Mouse (Mus musculus): Measurements from ENCODE around the gene Timm13. TPM values are rescaled to one million over a fixed set of nuclear protein-coding genes. Genes with fewer than 3 reads are reported as not detected.
A peak's percentile ranks its signal among the peaks of the same experiment; 100 is the strongest.

Timm13 gene
- polyA plus RNA-seq (2014; fragmentation: Nextera tagmentation; extraction: Ambion mirVana), result 392 and 393 TPM in 2 replicates

GRCm38 (mm10) chr10:80900318-80901247 is at the start of gene Timm13:
Timm13 (minus strand) TSS chr10:80900969.
- H3K4me1 ChIP-seq (replicated peaks; ENCODE audit: control insufficient read depth, insufficient read depth, low read length), result peaks cover 12% of the 10 kb centered on the region
- H3K27ac ChIP-seq (ENCODE audit: low read depth), result 0 out of 2 replicates have a peak within 1 kb of the TSS, but pooled peaks have one; percentile 27
- peak within 1 kb of the TSS; percentile 72 for H3K9ac ChIP-seq (ENCODE audit: low read length)
- no peaks in the 10 kb centered on the region for H3K27me3 ChIP-seq (replicated peaks; ENCODE audit: control insufficient read depth, insufficient read depth, low read length)
- peaks cover 50% of the 10 kb centered on the region for H3K36me3 ChIP-seq (ENCODE audit: control insufficient read depth, insufficient read depth, low read length)
- peak within 1 kb of the TSS; percentile 86 for H3K4me3 ChIP-seq (ENCODE audit: low read depth, low read length)
- peak; percentile 92 for ATAC-seq (replicated peaks; ENCODE audit: low FRiP score, low TSS enrichment, low read depth)
- peak within 1 kb of the TSS; percentile 94 for H3K4me2 ChIP-seq (ENCODE audit: low read length)
- peak; percentile 98 for DNase-seq (ENCODE audit: low spot score)
- under 1% methylated on average over 72 of the region's 72 CpGs for whole genome bisulfite sequencing
- H3K9me3 ChIP-seq (ENCODE audit: control insufficient read depth, low read length), result no peaks in the 10 kb centered on the region

GRCm38 (mm10) chr10:80950314-80950713 is 49.5 kb upstream of the Timm13 start:
- 34% methylated on average over 5 of the region's 5 CpGs for WGBS
- no peak for ATAC-seq (replicated peaks; ENCODE audit: low FRiP score, low TSS enrichment, low read depth)
- peaks cover 30% of the 10 kb centered on the region for H3K4me1 ChIP-seq (replicated peaks; ENCODE audit: control insufficient read depth, insufficient read depth, low read length)
- H3K9me3 ChIP-seq (ENCODE audit: control insufficient read depth, low read length), result no peaks in the 10 kb centered on the region
- no peaks in the 10 kb centered on the region for H3K27me3 ChIP-seq (replicated peaks; ENCODE audit: control insufficient read depth, insufficient read depth, low read length)
- DNase-seq (ENCODE audit: low spot score), result no peak
- H3K36me3 ChIP-seq (ENCODE audit: control insufficient read depth, insufficient read depth, low read length), result no peaks in the 10 kb centered on the region
- no peak overlapping the region for H3K27ac ChIP-seq (ENCODE audit: low read depth)
- H3K9ac ChIP-seq (ENCODE audit: low read length), result no peak overlapping the region
- no peak overlapping the region for H3K4me3 ChIP-seq (ENCODE audit: low read depth, low read length)
- no peak overlapping the region for H3K4me2 ChIP-seq (ENCODE audit: low read length)

- 79% methylated on average over 3 of the region's 3 CpGs for WGBS
Measured at GRCm38 (mm10) chr10:80949081-80949480, 48.3 kb upstream of the Timm13 start.

DNA sequence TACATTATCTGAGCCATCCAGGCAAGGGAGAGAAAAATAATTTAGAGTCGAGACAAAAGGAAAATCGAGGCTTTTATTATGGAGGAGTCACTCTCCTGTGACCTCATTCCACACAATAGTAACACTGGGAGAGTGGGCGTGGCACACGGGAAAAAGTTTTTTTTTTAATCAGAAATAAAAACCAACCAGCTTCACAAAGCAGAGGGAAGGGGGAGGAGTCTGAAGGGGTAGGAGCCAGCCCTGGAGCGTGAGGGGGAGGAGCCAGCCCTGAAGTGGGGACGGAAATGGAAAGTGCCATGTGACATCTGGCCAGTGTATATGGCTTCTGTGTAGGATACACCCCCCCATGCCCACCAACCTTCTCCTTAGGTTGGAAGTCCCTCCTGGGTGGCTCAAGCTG is 47.8 kb upstream of the Timm13 start:
- Histone ChIP-seq H3K9ac (ENCODE audit: low read length) (no peak overlapping the region), H3K4me3 (ENCODE audit: low read depth, low read length) (no peak overlapping the region), H3K9me3 (ENCODE audit: control insufficient read depth, low read length) (no peaks in the 10 kb centered on the region), H3K4me2 (ENCODE audit: low read length) (no peak overlapping the region), H3K36me3 (ENCODE audit: control insufficient read depth, insufficient read depth, low read length) (no peaks in the 10 kb centered on the region), H3K27me3 (replicated peaks; ENCODE audit: control insufficient read depth, insufficient read depth, low read length) (no peaks in the 10 kb centered on the region), H3K4me1 (replicated peaks; ENCODE audit: control insufficient read depth, insufficient read depth, low read length) (peaks cover 24% of the 10 kb centered on the region), H3K27ac (ENCODE audit: low read depth) (no peak overlapping the region)
- DNase-seq (ENCODE audit: low spot score) (no peak), ATAC-seq (replicated peaks; ENCODE audit: low FRiP score, low TSS enrichment, low read depth) (0 out of 2 replicates have a peak, but pooled peaks have one; percentile 32)
- 37% methylated on average over 6 of the region's 6 CpGs for WGBS

More at GRCm38 (mm10) chr10:80949081-80949480, 48.3 kb upstream of the Timm13 start:
- no peak for DNase-seq (ENCODE audit: low spot score)
- H3K4me3 ChIP-seq (ENCODE audit: low read depth, low read length), result no peak overlapping the region
- no peaks in the 10 kb centered on the region for H3K9me3 ChIP-seq (ENCODE audit: control insufficient read depth, low read length)
- peaks cover 21% of the 10 kb centered on the region for H3K4me1 ChIP-seq (replicated peaks; ENCODE audit: control insufficient read depth, insufficient read depth, low read length)
- H3K27ac ChIP-seq (ENCODE audit: low read depth), result no peak overlapping the region
- H3K9ac ChIP-seq (ENCODE audit: low read length), result no peak overlapping the region
- ATAC-seq (replicated peaks; ENCODE audit: low FRiP score, low TSS enrichment, low read depth), result no peak
- H3K4me2 ChIP-seq (ENCODE audit: low read length), result no peak overlapping the region
- H3K27me3 ChIP-seq (replicated peaks; ENCODE audit: control insufficient read depth, insufficient read depth, low read length), result no peaks in the 10 kb centered on the region
- no peaks in the 10 kb centered on the region for H3K36me3 ChIP-seq (ENCODE audit: control insufficient read depth, insufficient read depth, low read length)

- ATAC-seq (replicated peaks; ENCODE audit: low FRiP score, low TSS enrichment, low read depth) (peak; percentile 12; the same call in 1 of the 2 replicates), DNase-seq (ENCODE audit: low spot score) (no peak)
- Histone ChIP-seq H3K27ac (ENCODE audit: low read depth) (peak overlapping the region; percentile 14; the same call in 1 of the 2 replicates), H3K4me1 (replicated peaks; ENCODE audit: control insufficient read depth, insufficient read depth, low read length) (peaks cover 32% of the 10 kb centered on the region), H3K9ac (ENCODE audit: low read length) (no peak overlapping the region), H3K27me3 (replicated peaks; ENCODE audit: control insufficient read depth, insufficient read depth, low read length) (no peaks in the 10 kb centered on the region), H3K4me3 (ENCODE audit: low read depth, low read length) (no peak overlapping the region), H3K4me2 (ENCODE audit: low read length) (no peak overlapping the region), H3K9me3 (ENCODE audit: control insufficient read depth, low read length) (no peaks in the 10 kb centered on the region), H3K36me3 (ENCODE audit: control insufficient read depth, insufficient read depth, low read length) (no peaks in the 10 kb centered on the region)
- 18% methylated on average over 2 of the region's 2 CpGs for WGBS
Measured at GRCm38 (mm10) chr10:80947802-80948201, 47.0 kb upstream of the Timm13 start.

DNA sequence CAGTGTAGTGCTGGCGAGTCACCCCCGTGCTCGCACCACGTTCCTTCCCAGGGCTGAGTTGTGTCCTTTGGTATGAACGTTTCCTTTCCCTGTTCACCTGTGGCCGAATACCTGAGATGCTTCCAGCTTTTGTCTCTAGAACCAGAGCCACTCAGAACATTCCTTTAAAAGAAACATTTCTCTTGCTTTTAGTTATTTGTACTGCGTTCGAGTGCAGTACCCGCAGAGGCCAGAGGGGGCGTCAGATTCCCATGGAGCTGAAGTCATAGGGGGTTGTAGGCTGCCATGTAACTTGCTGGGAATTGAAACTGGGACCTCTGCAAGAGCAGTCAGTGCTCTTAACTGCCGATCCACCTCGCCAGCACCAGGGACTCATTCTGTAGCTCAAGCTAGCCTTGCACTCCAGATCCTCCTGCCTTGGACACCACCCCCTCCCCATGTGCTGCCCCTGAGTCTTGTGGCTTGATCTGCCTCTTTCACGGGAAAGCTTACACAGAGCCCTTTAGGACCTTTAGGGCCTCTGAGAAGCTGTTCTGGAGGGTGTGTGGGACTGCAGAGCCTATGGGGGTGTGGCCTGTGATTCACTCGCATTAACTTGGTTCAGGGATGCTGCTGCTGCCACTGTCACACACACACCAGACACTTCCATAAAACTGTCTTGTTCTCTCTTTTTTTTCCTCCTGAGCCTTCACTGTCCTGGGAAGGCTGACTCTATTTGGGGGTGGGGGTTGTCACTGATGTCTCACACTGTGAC is 46.1 kb upstream of the Timm13 start:
- ATAC-seq (replicated peaks; ENCODE audit: low FRiP score, low TSS enrichment, low read depth), result 0 out of 2 replicates have a peak, but pooled peaks have one; percentile 22
- peak overlapping the region; percentile 14; the same call in 1 of the 2 replicates for H3K27ac ChIP-seq (ENCODE audit: low read depth)

GRCm38 (mm10) chr10:80944231-80944630 is 43.5 kb upstream of the Timm13 start:
- Histone ChIP-seq H3K27me3 (replicated peaks; ENCODE audit: control insufficient read depth, insufficient read depth, low read length) (no peaks in the 10 kb centered on the region), H3K27ac (ENCODE audit: low read depth) (no peak overlapping the region), H3K9me3 (ENCODE audit: control insufficient read depth, low read length) (no peaks in the 10 kb centered on the region), H3K9ac (ENCODE audit: low read length) (no peak overlapping the region), H3K4me2 (ENCODE audit: low read length) (no peak overlapping the region), H3K36me3 (ENCODE audit: control insufficient read depth, insufficient read depth, low read length) (no peaks in the 10 kb centered on the region), H3K4me3 (ENCODE audit: low read depth, low read length) (no peak overlapping the region), H3K4me1 (replicated peaks; ENCODE audit: control insufficient read depth, insufficient read depth, low read length) (peaks cover 54% of the 10 kb centered on the region)
- 81% methylated on average over 5 of the region's 5 CpGs for WGBS
- ATAC-seq (replicated peaks; ENCODE audit: low FRiP score, low TSS enrichment, low read depth) (no peak), DNase-seq (ENCODE audit: low spot score) (no peak)

More for the DNA sequence above, 46.1 kb upstream of the Timm13 start:
- Histone ChIP-seq H3K9ac (ENCODE audit: low read length) (no peak overlapping the region), H3K4me2 (ENCODE audit: low read length) (no peak overlapping the region), H3K9me3 (ENCODE audit: control insufficient read depth, low read length) (no peaks in the 10 kb centered on the region), H3K27me3 (replicated peaks; ENCODE audit: control insufficient read depth, insufficient read depth, low read length) (no peaks in the 10 kb centered on the region), H3K4me1 (replicated peaks; ENCODE audit: control insufficient read depth, insufficient read depth, low read length) (peaks cover 33% of the 10 kb centered on the region), H3K36me3 (ENCODE audit: control insufficient read depth, insufficient read depth, low read length) (no peaks in the 10 kb centered on the region), H3K4me3 (ENCODE audit: low read depth, low read length) (no peak overlapping the region)
- WGBS, result 65% methylated on average over 14 of the region's 14 CpGs
- DNase-seq (ENCODE audit: low spot score), result no peak

DNA sequence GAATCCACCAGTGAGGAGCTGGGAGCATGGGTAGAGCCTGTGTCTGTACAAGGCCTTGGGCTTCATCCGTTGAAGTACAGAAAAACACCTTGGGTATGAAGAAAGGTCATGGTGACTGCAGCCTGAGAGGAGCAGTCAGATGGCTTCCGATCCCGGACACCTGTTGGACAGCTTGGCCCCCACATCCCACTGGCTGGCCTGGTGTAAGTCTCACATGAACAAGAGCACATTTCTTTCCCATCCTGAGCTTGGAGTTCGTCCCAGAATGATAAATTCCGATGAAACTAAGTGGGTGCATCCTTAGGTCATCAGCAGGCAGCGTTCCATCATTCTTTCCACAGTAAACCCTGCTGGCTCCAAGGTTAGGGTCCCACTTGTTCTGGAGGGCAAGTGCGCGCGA is 42.9 kb upstream of the Timm13 start:
- H3K36me3 ChIP-seq (ENCODE audit: control insufficient read depth, insufficient read depth, low read length), result no peaks in the 10 kb centered on the region
- DNase-seq (ENCODE audit: low spot score) (no peak), ATAC-seq (replicated peaks; ENCODE audit: low FRiP score, low TSS enrichment, low read depth) (no peak)
- 44% methylated on average over 9 of the region's 9 CpGs for WGBS
- no peaks in the 10 kb centered on the region for H3K27me3 ChIP-seq (replicated peaks; ENCODE audit: control insufficient read depth, insufficient read depth, low read length)
- H3K27ac ChIP-seq (ENCODE audit: low read depth), result no peak overlapping the region
- H3K9me3 ChIP-seq (ENCODE audit: control insufficient read depth, low read length), result no peaks in the 10 kb centered on the region
- H3K4me3 ChIP-seq (ENCODE audit: low read depth, low read length), result no peak overlapping the region
- H3K4me2 ChIP-seq (ENCODE audit: low read length), result no peak overlapping the region
- peaks cover 57% of the 10 kb centered on the region for H3K4me1 ChIP-seq (replicated peaks; ENCODE audit: control insufficient read depth, insufficient read depth, low read length)
- H3K9ac ChIP-seq (ENCODE audit: low read length), result no peak overlapping the region

All from intestine, embryonic 14.5 days (tissue).